Mouse (Mus musculus) hindbrain, embryonic 16.5 days (tissue): ENCODE results near the gene Mical2. TPM values are rescaled to one million over a fixed set of nuclear protein-coding genes. Genes with fewer than 3 reads are reported as not detected.
A peak's percentile ranks its signal among the peaks of the same experiment; 100 is the strongest.

Experiments used
- ATAC-seq: fragments of 200-750 bp; cut with Nextera tagmentation; 2 replicates; pipeline ENCODE4 v1.8.0; 2017; ENCODE audit warnings: moderate TSS enrichment, moderate library complexity
- H3K27ac ChIP-seq: fragments of 300-500 bp; sonication (generic); 2 replicates; pipeline ENCODE4 v1.5.1; 2014; ENCODE audit warnings: low read depth, mild to moderate bottlenecking, control low read depth, low read length, moderate library complexity
- H3K27me3 ChIP-seq: fragments of 300-500 bp; sonication (generic); replicated peaks from 2 replicates; pipeline ENCODE4 v1.6.1; 2014; ENCODE audit warnings: low read length; ENCODE audit not compliant: control insufficient read depth, insufficient read depth
- H3K36me3 ChIP-seq: fragments of 300-500 bp; sonication (generic); 2 replicates; pipeline ENCODE4 v1.6.1; 2014; ENCODE audit warnings: mild to moderate bottlenecking, low read length, moderate library complexity, mixed read lengths; ENCODE audit not compliant: control insufficient read depth, insufficient read depth
- H3K4me1 ChIP-seq: fragments of 300-500 bp; sonication (generic); 2 replicates; pipeline ENCODE4 v1.6.1; 2014; ENCODE audit warnings: low read depth, low read length; ENCODE audit not compliant: control insufficient read depth, insufficient read depth
- H3K4me2 ChIP-seq: fragments of 300-500 bp; sonication (generic); 2 replicates; pipeline ENCODE4 v1.6.1; 2014; ENCODE audit warnings: mild to moderate bottlenecking, low read length, control low read depth, moderate library complexity
- H3K4me3 ChIP-seq: fragments of 300-500 bp; sonication (generic); 2 replicates; pipeline ENCODE4 v1.5.1; 2014; ENCODE audit warnings: mild to moderate bottlenecking, low read length, control low read depth, moderate library complexity
- H3K9ac ChIP-seq: fragments of 300-500 bp; sonication (generic); 2 replicates; pipeline ENCODE4 v1.6.1; 2014; ENCODE audit warnings: low read depth, mild to moderate bottlenecking, control low read depth, low read length, moderate library complexity
- H3K9me3 ChIP-seq: fragments of 300-500 bp; sonication (generic); 2 replicates; pipeline ENCODE4 v1.6.1; 2014; ENCODE audit warnings: mild to moderate bottlenecking, low read length, moderate library complexity; ENCODE audit not compliant: control insufficient read depth
- WGBS: fragments of 180-500 bp; shearing (Covaris S2); extraction: QIAGEN DNeasy Blood & Tissue Kit; methylation state at CpG from one replicate; pipeline ENCODE4 v1.1.7; 2014; 5-methylcytosine and 5-hydroxymethylcytosine counted together
- polyA plus RNA-seq: library from polyadenylated mRNA; unstranded; fragments of >200 nt; fragmentation: Nextera tagmentation; extraction: Ambion mirVana; gene quantifications from 2 replicates; pipeline ENCODE4 v1.2.1, GENCODE M21; 2015

Gene Mical2
- polyA plus RNA-seq, 1 experiment from 2014 or later, result 7.2 TPM

GRCm38 (mm10) chr7:112377314-112377713 lies 151.7 kb downstream of the Mical2 start:
- ATAC-seq, result peak; percentile 85
- no peaks in the 10 kb centered on the region for H3K27me3 ChIP-seq
- H3K9ac ChIP-seq, result no peak overlapping the region
- no peak overlapping the region for H3K4me3 ChIP-seq
- no peak overlapping the region for H3K27ac ChIP-seq
- H3K4me1 ChIP-seq, result no peaks in the 10 kb centered on the region
- H3K4me2 ChIP-seq, result no peak overlapping the region
- H3K9me3 ChIP-seq, result no peaks in the 10 kb centered on the region
- 41% methylated on average over 8 of the region's 8 CpGs for WGBS
- no peaks in the 10 kb centered on the region for H3K36me3 ChIP-seq

GRCm38 (mm10) chr7:112378056-112378455 lies 152.4 kb downstream of the Mical2 start:
- Histone ChIP-seq H3K9me3 (no peaks in the 10 kb centered on the region), H3K4me1 (no peaks in the 10 kb centered on the region), H3K4me3 (no peak overlapping the region), H3K27ac (no peak overlapping the region), H3K9ac (no peak overlapping the region), H3K27me3 (no peaks in the 10 kb centered on the region), H3K4me2 (no peak overlapping the region), H3K36me3 (no peaks in the 10 kb centered on the region)
- 89% methylated on average over 5 of the region's 5 CpGs for WGBS
- ATAC-seq, result no peak

- H3K36me3 ChIP-seq, result no peaks in the 10 kb centered on the region
- H3K4me2 ChIP-seq, result no peak overlapping the region
- no peak for ATAC-seq
- 88% methylated on average over 5 of the region's 5 CpGs for WGBS
- no peaks in the 10 kb centered on the region for H3K27me3 ChIP-seq
- H3K9me3 ChIP-seq, result no peaks in the 10 kb centered on the region
- no peak overlapping the region for H3K9ac ChIP-seq
- H3K4me1 ChIP-seq, result no peaks in the 10 kb centered on the region
- H3K27ac ChIP-seq, result no peak overlapping the region
- H3K4me3 ChIP-seq, result no peak overlapping the region
These were observed 152.8 kb downstream of the Mical2 start for GRCm38 (mm10) chr7:112378476-112378875.

GRCm38 (mm10) chr7:112386521-112386920 lies 160.9 kb downstream of the Mical2 start:
- H3K4me2 ChIP-seq, result no peak overlapping the region
- no peaks in the 10 kb centered on the region for H3K36me3 ChIP-seq
- H3K27me3 ChIP-seq, result no peaks in the 10 kb centered on the region
- no peak overlapping the region for H3K4me3 ChIP-seq
- WGBS, result 72% methylated on average over 5 of the region's 5 CpGs
- ATAC-seq, result no peak
- H3K9me3 ChIP-seq, result no peaks in the 10 kb centered on the region
- H3K9ac ChIP-seq, result no peak overlapping the region
- H3K27ac ChIP-seq, result no peak overlapping the region
- peaks cover 21% of the 10 kb centered on the region for H3K4me1 ChIP-seq

- WGBS, result 90% methylated on average over 5 of the region's 5 CpGs
- H3K4me1 ChIP-seq, result peaks cover 22% of the 10 kb centered on the region
- H3K4me2 ChIP-seq, result no peak overlapping the region
- H3K9ac ChIP-seq, result no peak overlapping the region
- H3K4me3 ChIP-seq, result no peak overlapping the region
- no peaks in the 10 kb centered on the region for H3K27me3 ChIP-seq
- no peak for ATAC-seq
- no peaks in the 10 kb centered on the region for H3K36me3 ChIP-seq
- no peak overlapping the region for H3K27ac ChIP-seq
- H3K9me3 ChIP-seq, result no peaks in the 10 kb centered on the region
These were observed 162.2 kb downstream of the Mical2 start for GRCm38 (mm10) chr7:112387876-112388275.

GRCm38 (mm10) chr7:112388363-112388875 lies 162.8 kb downstream of the Mical2 start:
- ATAC-seq, result no peak

GRCm38 (mm10) chr7:112389611-112390251 lies 164.1 kb downstream of the Mical2 start:
- no peak overlapping the region for H3K4me2 ChIP-seq
- H3K27ac ChIP-seq, result peak overlapping the region; percentile 46; the same call in 1 of the 2 replicates
- H3K9me3 ChIP-seq, result no peaks in the 10 kb centered on the region
- ATAC-seq, result peak; percentile 70
- peaks cover 22% of the 10 kb centered on the region for H3K4me1 ChIP-seq
- H3K9ac ChIP-seq, result no peak overlapping the region
- H3K4me3 ChIP-seq, result no peak overlapping the region
- WGBS, result 36% methylated on average over 6 of the region's 6 CpGs
- no peaks in the 10 kb centered on the region for H3K27me3 ChIP-seq
- H3K36me3 ChIP-seq, result no peaks in the 10 kb centered on the region

More at GRCm38 (mm10) chr7:112388363-112388875, 162.8 kb downstream of the Mical2 start:
- Histone ChIP-seq H3K4me1 (peaks cover 22% of the 10 kb centered on the region), H3K27me3 (no peaks in the 10 kb centered on the region), H3K4me3 (no peak overlapping the region), H3K27ac (no peak overlapping the region), H3K9ac (no peak overlapping the region), H3K9me3 (no peaks in the 10 kb centered on the region), H3K4me2 (no peak overlapping the region), H3K36me3 (no peaks in the 10 kb centered on the region)
- WGBS, result 86% methylated on average over 5 of the region's 5 CpGs

- Histone ChIP-seq H3K4me1 (peaks cover 22% of the 10 kb centered on the region), H3K27ac (peak overlapping the region; percentile 75; the same call in 1 of the 2 replicates), H3K4me2 (no peak overlapping the region; the same call in 1 of the 2 replicates), H3K36me3 (no peaks in the 10 kb centered on the region), H3K27me3 (no peaks in the 10 kb centered on the region), H3K4me3 (no peak overlapping the region), H3K9me3 (no peaks in the 10 kb centered on the region), H3K9ac (no peak overlapping the region)
- 23% methylated on average over 11 of the region's 11 CpGs for WGBS
- no peak for ATAC-seq
These were observed 164.7 kb downstream of the Mical2 start for GRCm38 (mm10) chr7:112390252-112390936.

GRCm38 (mm10) chr7:112390937-112391605 lies 165.4 kb downstream of the Mical2 start:
- Histone ChIP-seq H3K4me2 (no peak overlapping the region; the same call in 1 of the 2 replicates), H3K4me3 (no peak overlapping the region), H3K27ac (peak overlapping the region; percentile 75), H3K36me3 (no peaks in the 10 kb centered on the region), H3K4me1 (peaks cover 22% of the 10 kb centered on the region), H3K9ac (no peak overlapping the region), H3K9me3 (no peaks in the 10 kb centered on the region), H3K27me3 (no peaks in the 10 kb centered on the region)
- WGBS, result 21% methylated on average over 6 of the region's 6 CpGs
- no peak for ATAC-seq
